Mouse (Mus musculus): ENCODE measurements around the gene Larp1b.
"Not testable (repeated sequence)": the region's sequence is repeated elsewhere in the genome, so short reads cannot be mapped to it uniquely, and the experiment has no call there.

Gene Larp1b

GRCm38 (mm10) chr3:40949170-40949902, at the start of gene Larp1b:
Gene Larp1b, plus strand, starts transcription at chr3:40949828.
- DNase-seq, result peak; percentile 99 to 100

GRCm38 (mm10) chr3:40902443-40902842, 47.2 kb upstream of the Larp1b start, which contains the start of gene 1700034I23Rik:
Gene 1700034I23Rik, minus strand, starts transcription at chr3:40902543.
- not testable (repeated sequence) for DNase-seq

GRCm38 (mm10) chr3:40938189-40938588, 11.4 kb upstream of the Larp1b start:
- DNase-seq, result no peak

GRCm38 (mm10) chr3:40938592-40938991, 11.0 kb upstream of the Larp1b start:
- no peak for DNase-seq

- no peak for DNase-seq
Measured at GRCm38 (mm10) chr3:40939019-40939418, 10.6 kb upstream of the Larp1b start.

GRCm38 (mm10) chr3:40949903-40950600, 424 bp downstream of the Larp1b start:
- peak; percentile 28 to 35 for DNase-seq

- peak; percentile 77 to 78 for DNase-seq
Measured at GRCm38 (mm10) chr3:40950601-40951201, 1.1 kb downstream of the Larp1b start.

- DNase-seq, result peak in 1 of 2 experiments; percentile 6
Measured at GRCm38 (mm10) chr3:40951365-40951764, 1.7 kb downstream of the Larp1b start.

- peak; percentile 33 to 53 for DNase-seq
Measured at GRCm38 (mm10) chr3:40952606-40953005, 3.0 kb downstream of the Larp1b start.

GRCm38 (mm10) chr3:40954792-40955191, 5.2 kb downstream of the Larp1b start:
- DNase-seq, result no peak

- DNase-seq, result no peak
Measured at GRCm38 (mm10) chr3:40958831-40959230, 9.2 kb downstream of the Larp1b start.

GRCm38 (mm10) chr3:40980758-40981157, 31.1 kb downstream of the Larp1b start:
- no peak for DNase-seq

- DNase-seq, result no peak
Measured at GRCm38 (mm10) chr3:40987539-40987938, 37.9 kb downstream of the Larp1b start.

GRCm38 (mm10) chr3:40988722-40989121, 39.1 kb downstream of the Larp1b start:
- no peak for DNase-seq

GRCm38 (mm10) chr3:40991541-40991940, 41.9 kb downstream of the Larp1b start:
- DNase-seq, result peak; percentile 14 to 34

- DNase-seq, result no peak
Measured at GRCm38 (mm10) chr3:40995161-40995560, 45.5 kb downstream of the Larp1b start.

- DNase-seq, result no peak
Measured at GRCm38 (mm10) chr3:41009315-41009714, 59.7 kb downstream of the Larp1b start.

GRCm38 (mm10) chr3:41009990-41010389, 60.4 kb downstream of the Larp1b start:
- no peak for DNase-seq

- peak in 1 of 2 experiments; percentile 13 for DNase-seq
Measured at GRCm38 (mm10) chr3:41010701-41011100, 61.1 kb downstream of the Larp1b start.

- DNase-seq, result no peak
Measured at GRCm38 (mm10) chr3:41012451-41012850, 62.8 kb downstream of the Larp1b start.

GRCm38 (mm10) chr3:41014946-41015345, 65.3 kb downstream of the Larp1b start:
- DNase-seq, result no peak

GRCm38 (mm10) chr3:41018022-41018608, 68.5 kb downstream of the Larp1b start:
- peak in 1 of 2 experiments; percentile 10 for DNase-seq

GRCm38 (mm10) chr3:41020687-41021086, 71.1 kb downstream of the Larp1b start:
- DNase-seq, result no peak

All from kidney, adult 8-10 months (tissue).